Mouse (Mus musculus) small intestine, adult 2 months (tissue): Measurements from ENCODE around the gene Slain1. TPM values are rescaled to one million over a fixed set of nuclear protein-coding genes. Genes with fewer than 3 reads are reported as not detected.

ENCODE experiments used
- H3K27ac ChIP-seq: fragments of 200-500 bp; 2 replicates; pipeline ENCODE4 v1.5.1; 2012; ENCODE audit warnings: low read depth, low read length, control low read depth, inconsistent platforms; ENCODE audit not compliant: insufficient read depth
- H3K27me3 ChIP-seq: fragments of 200-500 bp; 2 replicates; pipeline ENCODE4 v1.6.1; 2012; ENCODE audit warnings: mild to moderate bottlenecking, moderate library complexity, low read length, inconsistent platforms; ENCODE audit not compliant: control insufficient read depth, insufficient read depth
- H3K36me3 ChIP-seq: fragments of 200-500 bp; 2 replicates; pipeline ENCODE4 v1.6.1; 2012; ENCODE audit warnings: mild to moderate bottlenecking, low read length, control low read depth, inconsistent platforms; ENCODE audit not compliant: control insufficient read depth, insufficient read depth
- H3K4me1 ChIP-seq: fragments of 200-500 bp; 2 replicates; pipeline ENCODE4 v1.6.1; 2012; ENCODE audit warnings: low read length, inconsistent platforms, mixed read lengths; ENCODE audit not compliant: control insufficient read depth, insufficient read depth, insufficient read length
- H3K4me3 ChIP-seq: fragments of 200-500 bp; 2 replicates; pipeline ENCODE4 v1.5.1; 2012; ENCODE audit warnings: low read depth, mild to moderate bottlenecking, control low read depth, inconsistent platforms, low read length, moderate library complexity
- CTCF ChIP-seq: fragments of 200-500 bp; IDR thresholded peaks from 2 replicates; pipeline ENCODE4 v1.5.1; 2012; ENCODE audit warnings: low read depth, mild to moderate bottlenecking, control low read depth, inconsistent platforms, low read length, moderate library complexity, mixed read lengths; ENCODE audit not compliant: insufficient replicate concordance, insufficient read length; ENCODE audit errors: extremely low read depth
- POLR2A ChIP-seq: fragments of 200-500 bp; IDR thresholded peaks from 2 replicates; pipeline ENCODE4 v1.6.1; 2012; ENCODE audit warnings: low read depth, mild to moderate bottlenecking, control low read depth, inconsistent platforms, low read length, moderate library complexity
- WGBS: fragments of 180-500 bp; shearing (Covaris S2); methylation state at CpG from one replicate; pipeline ENCODE4 v1.1.7; 2018; 5-methylcytosine and 5-hydroxymethylcytosine counted together
- polyA plus RNA-seq: library from polyadenylated mRNA; depleted of rRNA; stranded (reverse); fragments of >200 nt; gene quantifications from 2 replicates; pipeline ENCODE4 v1.2.3, GENCODE M21; 2012

The Slain1 gene
- polyA plus RNA-seq, 1 experiment, result 5.9 TPM

GRCm38 (mm10) chr14:103651106-103651505 lies 1.1 kb downstream of the Slain1 start:
- Histone ChIP-seq H3K27ac (peak overlapping the region; percentile 60), H3K27me3 (peaks cover 4% of the 10 kb centered on the region; the same call in 1 of the 2 replicates), H3K4me3 (peak overlapping the region; percentile 95), H3K4me1 (peaks cover 7% of the 10 kb centered on the region), H3K36me3 (no peaks in the 10 kb centered on the region)
- no peak for TF ChIP-seq CTCF
- TF ChIP-seq POLR2A, result no peak
- 3% methylated on average over 11 of the region's 11 CpGs for WGBS

GRCm38 (mm10) chr14:103651562-103651961 lies 1.5 kb downstream of the Slain1 start:
- no peak overlapping the region for H3K27ac ChIP-seq

GRCm38 (mm10) chr14:103652524-103652923 lies 2.5 kb downstream of the Slain1 start:
- Histone ChIP-seq H3K4me3 (no peak overlapping the region), H3K36me3 (no peaks in the 10 kb centered on the region), H3K27me3 (peaks cover 4% of the 10 kb centered on the region; the same call in 1 of the 2 replicates), H3K4me1 (peaks cover 7% of the 10 kb centered on the region), H3K27ac (no peak overlapping the region)
- 84% methylated on average over 5 of the region's 5 CpGs for WGBS
- TF ChIP-seq CTCF (no peak), POLR2A (no peak)

More at GRCm38 (mm10) chr14:103651562-103651961, 1.5 kb downstream of the Slain1 start:
- H3K36me3 ChIP-seq, result no peaks in the 10 kb centered on the region
- no peak for TF ChIP-seq POLR2A
- no peak for TF ChIP-seq CTCF
- peak overlapping the region; percentile 18; the same call in 1 of the 2 replicates for H3K4me3 ChIP-seq
- H3K4me1 ChIP-seq, result peaks cover 7% of the 10 kb centered on the region
- peaks cover 4% of the 10 kb centered on the region; the same call in 1 of the 2 replicates for H3K27me3 ChIP-seq
- 13% methylated on average over 2 of the region's 2 CpGs for WGBS

- H3K4me1 ChIP-seq, result peaks cover 7% of the 10 kb centered on the region
- peak overlapping the region; percentile 52 for H3K4me3 ChIP-seq
- 0 out of 2 replicates have a peak overlapping the region, but pooled peaks have one; percentile 9 for H3K27ac ChIP-seq
- WGBS, result 11% methylated on average over 5 of the region's 5 CpGs
- no peaks in the 10 kb centered on the region; the same call in 1 of the 2 replicates for H3K36me3 ChIP-seq
- H3K27me3 ChIP-seq, result peaks cover 4% of the 10 kb centered on the region; the same call in 1 of the 2 replicates
- TF ChIP-seq POLR2A (no peak), CTCF (no peak)
Observed at GRCm38 (mm10) chr14:103653800-103654199, 3.8 kb downstream of the Slain1 start.

- TF ChIP-seq POLR2A, result no peak
- no peaks in the 10 kb centered on the region; the same call in 1 of the 2 replicates for H3K36me3 ChIP-seq
Observed at GRCm38 (mm10) chr14:103655448-103655847, 5.4 kb downstream of the Slain1 start.

GRCm38 (mm10) chr14:103657876-103658275 lies 7.8 kb downstream of the Slain1 start:
- Histone ChIP-seq H3K4me1 (no peaks in the 10 kb centered on the region), H3K27me3 (no peaks in the 10 kb centered on the region), H3K36me3 (no peaks in the 10 kb centered on the region; the same call in 1 of the 2 replicates), H3K4me3 (no peak overlapping the region), H3K27ac (no peak overlapping the region)
- 68% methylated on average over 4 of the region's 4 CpGs for WGBS
- no peak for TF ChIP-seq POLR2A
- TF ChIP-seq CTCF, result no peak

More at GRCm38 (mm10) chr14:103655448-103655847, 5.4 kb downstream of the Slain1 start:
- Histone ChIP-seq H3K27me3 (0 out of 2 replicates have a peak, but pooled peaks cover 2% of the 10 kb centered on the region), H3K4me3 (no peak overlapping the region), H3K27ac (no peak overlapping the region), H3K4me1 (peaks cover 7% of the 10 kb centered on the region)
- 53% methylated on average over 5 of the region's 5 CpGs for WGBS

- 89% methylated on average over 7 of the region's 7 CpGs for whole genome bisulfite sequencing
Observed at GRCm38 (mm10) chr14:103663026-103663425, 13.0 kb downstream of the Slain1 start.

More at GRCm38 (mm10) chr14:103663026-103663425, 13.0 kb downstream of the Slain1 start:
- Histone ChIP-seq H3K4me3 (no peak overlapping the region), H3K4me1 (0 out of 2 replicates have a peak, but pooled peaks cover 2% of the 10 kb centered on the region), H3K36me3 (no peaks in the 10 kb centered on the region; the same call in 1 of the 2 replicates), H3K27ac (no peak overlapping the region), H3K27me3 (no peaks in the 10 kb centered on the region)
- TF ChIP-seq POLR2A (no peak), CTCF (no peak)
